Mouse (Mus musculus) adrenal gland, adult 2 months (tissue): Measurements from ENCODE around the gene Ppfia4. TPM values are rescaled to one million over a fixed set of nuclear protein-coding genes. Genes with fewer than 3 reads are reported as not detected.
A peak's percentile ranks its signal among the peaks of the same experiment; 100 is the strongest.

Experiments
- DNase-seq: peaks from one replicate; pipeline ENCODE4 v3.0.0; 2021
- long read RNA-seq: library from polyadenylated mRNA; stranded (forward); transcript quantifications from one replicate; pipeline ENCODE4 v2.0.0, GENCODE M21; 2021
- polyA plus RNA-seq: library from polyadenylated mRNA; depleted of rRNA; stranded (reverse); fragments of >200 nt; gene quantifications from 2 replicates; pipeline ENCODE4 v1.2.3, GENCODE M21; 2012; rRNA removed
- total RNA-seq, 2 experiments: library from RNA; stranded (reverse); gene quantifications; 2 replicates each; pipeline ENCODE4 v1.2.3; 2021

The Ppfia4 gene
- total RNA-seq (1 to 10 TPM in 1 of 2 experiments, under 1 TPM in 1; 0.86 to 1.5 TPM), polyA plus RNA-seq (6.8 and 8.0 TPM in 2 replicates)
- long read RNA-seq, partial matches to known transcripts: 1 of 3 reads
- long read RNA-seq, other reads (novel, unspliced or antisense): 2 of 3 reads

DNA sequence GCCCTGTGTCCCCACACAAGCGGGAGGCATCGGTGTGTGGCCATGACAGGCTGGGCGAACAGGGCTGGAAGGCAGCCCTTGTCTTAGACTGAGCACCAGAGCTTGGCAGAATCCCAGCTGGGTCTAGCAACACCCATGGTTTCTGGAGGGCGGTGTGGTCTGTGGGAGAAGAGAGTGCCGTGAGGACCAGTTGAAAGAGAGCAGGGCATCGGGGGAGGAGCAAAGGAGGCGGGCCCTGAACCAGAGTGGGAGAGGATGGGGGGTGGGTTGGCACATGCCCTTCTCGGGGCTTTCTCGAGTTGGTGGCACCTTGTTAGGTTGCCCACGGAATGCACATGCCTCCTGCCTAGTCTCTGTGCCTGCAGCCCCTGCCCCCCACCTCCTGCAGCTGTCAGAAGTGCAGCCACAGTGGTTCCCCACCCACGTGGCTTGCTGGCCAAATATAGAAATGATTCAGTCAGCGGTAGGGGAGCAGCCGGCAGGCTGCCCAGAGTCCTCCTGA is at the start of gene Ppfia4:
Gene Ppfia4, minus strand, starts transcription at position 159 of the 502 bp plus-strand sequence.
- DNase-seq: peak; percentile 19

DNA sequence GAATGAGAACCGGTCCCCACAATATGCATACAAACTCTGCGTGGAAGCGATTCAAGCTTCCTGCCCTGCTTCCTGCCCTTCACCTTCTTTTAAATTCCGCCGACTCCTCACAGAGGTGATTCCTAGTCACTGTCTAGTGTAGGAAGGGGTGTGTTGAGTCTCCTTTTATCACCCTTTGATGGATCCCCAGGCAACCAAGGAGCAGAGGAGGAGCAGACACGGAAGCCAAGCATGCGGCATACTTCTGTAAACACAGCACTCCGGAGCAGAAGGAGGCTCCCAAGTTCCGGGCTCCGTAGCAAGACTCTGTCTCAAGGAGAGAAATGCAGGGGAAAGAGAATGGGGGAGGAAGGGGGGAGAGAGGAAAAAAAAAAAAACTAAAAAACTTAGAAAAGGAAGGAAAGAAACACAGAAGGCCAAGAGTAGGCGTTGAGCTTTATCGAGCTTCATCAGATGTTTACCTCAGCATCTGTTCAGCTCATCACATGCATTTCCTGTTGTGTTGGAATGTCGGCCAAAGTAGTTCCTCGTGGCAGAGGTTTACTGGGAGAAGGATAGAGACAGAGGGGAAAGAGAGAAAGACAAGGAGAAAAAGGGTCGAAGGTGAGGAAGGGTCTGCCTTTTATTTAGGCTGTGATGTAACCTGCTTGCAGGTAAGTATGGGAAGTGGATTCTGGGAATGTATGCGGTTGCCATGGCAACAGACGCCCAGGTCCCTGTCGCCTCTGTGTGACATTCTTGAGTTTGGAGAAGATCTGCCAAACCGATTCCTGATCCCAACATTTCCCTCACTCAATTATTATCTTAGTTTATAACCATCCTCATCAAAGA is 49.3 kb upstream of the Ppfia4 start:
- DNase-seq: no peak

DNA sequence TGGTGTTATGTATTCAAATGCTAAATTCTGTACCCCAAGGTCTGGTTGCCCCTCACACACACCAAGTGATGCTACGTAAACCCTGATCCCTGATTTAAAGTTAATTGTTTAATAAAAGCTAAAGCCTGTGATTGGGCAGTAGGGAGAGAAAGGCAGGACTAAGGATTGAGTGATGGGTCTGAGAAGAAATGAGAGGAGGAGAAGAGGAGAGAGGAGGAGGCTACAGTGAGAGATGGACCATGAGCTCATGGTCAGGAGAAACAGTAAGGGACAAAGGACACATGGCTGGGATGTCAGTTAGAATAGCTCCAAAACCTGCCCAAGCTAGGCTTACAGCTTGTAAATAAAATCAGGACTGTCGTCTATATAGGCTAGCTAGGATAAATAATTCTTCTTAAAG is 48.3 kb upstream of the Ppfia4 start:
- no peak for DNase-seq

DNA sequence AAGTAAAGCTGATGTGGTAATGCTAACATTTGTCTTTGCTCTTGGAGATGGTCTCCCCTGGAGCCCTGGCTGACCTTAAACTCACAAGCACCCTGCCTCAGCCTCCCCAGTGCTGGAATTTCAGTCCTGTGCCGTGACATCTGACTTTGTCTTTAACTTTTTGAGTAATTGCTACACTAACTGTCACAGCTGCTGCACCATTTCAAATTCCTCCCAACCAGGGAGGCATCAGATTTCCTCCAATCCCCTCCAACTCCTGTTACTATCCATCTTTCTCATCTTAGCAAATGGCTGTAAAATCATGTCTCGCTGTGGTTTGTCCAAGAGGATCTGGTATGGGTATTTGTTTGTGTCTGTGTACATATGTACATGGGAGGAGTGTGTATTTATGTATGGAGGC is 41.4 kb upstream of the Ppfia4 start:
- DNase-seq: no peak

DNA sequence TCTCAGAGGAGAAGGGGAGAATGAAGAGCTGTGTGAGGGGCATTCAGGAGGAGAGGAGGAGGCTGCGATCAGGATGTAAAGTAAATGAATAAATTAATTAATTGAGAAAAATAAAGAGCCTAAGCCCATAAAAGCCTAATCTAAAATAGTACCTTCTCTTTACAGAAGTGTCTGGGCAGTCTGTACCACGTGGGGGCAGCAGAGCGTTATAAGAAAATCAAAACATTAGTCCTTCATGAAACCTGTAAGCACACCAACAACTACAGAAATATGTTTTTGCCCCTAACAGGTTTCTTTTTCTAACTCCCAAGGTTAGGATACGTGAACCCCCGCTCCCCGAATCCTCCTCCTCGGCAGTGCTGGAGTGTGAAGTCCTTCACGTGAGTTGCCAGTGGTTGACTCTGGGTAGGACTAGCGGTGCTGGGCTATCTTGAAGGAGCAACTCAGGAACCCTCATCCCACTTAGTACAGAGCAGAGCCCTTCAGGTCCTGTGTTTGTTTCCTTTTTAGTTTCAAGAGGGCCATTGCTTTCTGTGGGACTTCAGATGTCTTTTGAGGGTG is 36.1 kb upstream of the Ppfia4 start:
- peak; percentile 59 for DNase-seq

DNA sequence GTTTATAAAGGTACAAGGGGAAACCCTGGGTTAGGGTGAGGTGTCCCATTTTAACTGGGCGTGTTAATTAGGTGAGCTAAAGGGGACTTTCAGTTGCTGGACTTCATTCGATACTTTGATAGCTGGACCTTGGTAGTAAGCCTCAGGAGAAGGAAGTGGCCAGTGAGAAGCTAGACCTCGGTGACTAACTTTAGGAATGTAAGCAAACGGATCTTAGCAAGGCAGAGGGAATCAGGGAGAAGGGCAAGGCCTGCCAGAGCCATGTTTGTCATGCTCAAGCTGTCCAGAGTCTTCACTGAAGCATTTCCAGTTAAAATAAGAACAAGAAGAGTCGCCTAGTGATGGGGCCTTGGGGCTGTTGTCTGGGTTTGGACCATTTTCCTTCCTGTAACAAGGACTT is 32.8 kb upstream of the Ppfia4 start:
- DNase-seq: no peak

DNA sequence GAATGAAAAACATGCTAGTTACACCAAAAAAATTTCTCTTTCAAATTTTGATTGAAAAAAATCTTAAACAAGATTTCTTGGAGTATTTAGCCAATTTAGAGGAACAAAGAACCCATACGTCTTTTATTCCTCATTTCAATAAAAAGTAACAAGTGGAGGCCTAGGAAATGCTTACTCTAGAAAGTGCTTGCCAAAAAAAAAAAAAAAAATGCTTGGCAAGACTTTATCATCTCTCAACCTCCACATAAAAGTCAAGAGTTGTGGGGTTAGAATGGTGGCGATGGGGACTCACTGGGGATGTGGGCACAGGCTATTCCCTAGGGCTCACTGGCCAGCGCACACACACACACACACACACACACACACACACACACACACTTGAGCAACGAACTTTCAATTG is 30.5 kb upstream of the Ppfia4 start:
- no peak for DNase-seq

DNA sequence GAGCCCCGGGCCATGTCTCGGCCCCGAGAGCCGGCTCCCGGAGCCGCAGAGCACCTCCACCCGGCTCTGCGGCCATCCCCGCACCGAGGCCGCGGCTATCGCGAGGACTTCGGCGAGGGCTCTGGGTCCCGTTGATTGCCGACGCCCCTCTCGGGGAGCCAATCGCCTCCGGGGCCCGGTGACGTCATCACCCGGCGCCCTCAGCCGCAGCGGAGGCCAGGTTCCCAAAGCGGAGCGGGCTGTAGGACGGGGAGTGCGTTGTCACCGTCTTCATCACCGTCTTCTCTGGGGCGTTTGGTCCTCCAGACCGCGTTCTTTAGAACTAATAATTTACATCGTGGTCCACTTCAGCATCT is 29.1 kb upstream of the Ppfia4 start, which contains the start of gene Tmem183a:
Gene Tmem183a, minus strand, starts transcription at position 123 of the 356 bp plus-strand sequence.
- DNase-seq: peak; percentile 98

DNA sequence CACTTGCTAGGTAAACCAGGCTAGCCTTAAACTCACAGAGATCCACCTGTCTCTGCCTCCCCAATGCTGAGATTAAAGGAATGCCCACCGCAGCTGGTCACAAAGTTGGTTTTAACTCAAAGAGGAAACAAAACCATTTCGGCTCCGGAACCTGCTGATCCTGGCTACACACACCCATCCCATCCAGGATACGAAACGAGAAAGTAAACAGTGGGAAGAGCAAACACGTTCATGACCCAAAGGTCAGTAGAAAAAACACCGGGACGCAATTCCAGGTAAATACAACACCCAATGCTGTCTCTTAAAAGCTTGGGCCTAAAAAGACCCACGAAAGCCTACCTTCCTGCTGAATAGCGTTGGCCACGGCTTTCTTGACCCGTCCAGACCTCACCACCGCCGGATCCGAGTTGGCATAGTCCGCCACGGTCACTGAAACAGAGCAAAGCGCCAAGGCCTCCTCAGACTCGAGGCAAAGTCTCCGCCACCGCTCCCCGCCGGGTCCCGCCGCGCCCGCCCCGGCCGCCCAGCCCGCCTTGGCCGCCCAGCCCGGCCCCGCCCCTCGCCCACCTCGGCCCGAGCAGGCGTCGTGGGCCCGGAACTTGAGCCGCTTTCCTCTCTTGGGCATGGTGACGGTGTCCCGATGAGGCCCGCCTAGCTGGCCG is 28.6 kb upstream of the Ppfia4 start:
- no peak for DNase-seq

DNA sequence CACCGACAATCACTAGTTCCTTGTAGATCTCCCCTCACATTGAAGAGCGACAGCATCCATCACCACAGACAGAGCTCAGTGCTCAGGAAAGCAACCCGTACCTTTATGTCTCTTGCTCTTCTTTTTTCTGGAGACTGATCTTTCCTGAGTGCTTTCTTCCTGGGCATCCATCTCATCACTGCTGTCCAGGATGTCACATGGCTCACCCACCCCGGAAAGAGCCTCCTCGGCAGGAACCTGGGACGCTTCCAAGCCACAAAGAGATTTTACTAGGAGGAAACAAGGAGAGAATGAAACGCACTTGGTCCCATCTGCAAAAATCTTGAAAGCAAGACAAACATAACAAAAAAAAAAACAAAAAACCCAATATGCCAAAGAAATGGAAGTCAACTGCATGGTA is 27.9 kb upstream of the Ppfia4 start:
- no peak for DNase-seq

DNA sequence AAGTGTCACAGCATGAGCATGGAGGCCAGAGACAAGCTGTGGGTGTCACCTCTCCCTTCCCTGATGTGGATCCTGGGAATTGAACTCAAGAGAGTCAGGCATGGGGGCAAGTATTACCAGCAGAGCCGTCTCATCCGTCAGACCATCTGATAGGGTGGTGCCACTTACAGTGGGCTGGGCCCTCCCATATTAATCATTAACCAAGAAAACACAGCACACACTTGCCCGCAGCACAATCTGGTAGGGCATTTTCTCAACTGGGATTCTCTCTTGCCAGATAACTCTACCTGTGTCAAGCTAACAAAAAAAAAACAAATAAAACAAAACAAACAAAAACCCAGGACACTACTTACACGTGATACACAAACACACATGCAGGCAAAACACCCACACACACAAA is 24.7 kb upstream of the Ppfia4 start:
- no peak for DNase-seq

DNA sequence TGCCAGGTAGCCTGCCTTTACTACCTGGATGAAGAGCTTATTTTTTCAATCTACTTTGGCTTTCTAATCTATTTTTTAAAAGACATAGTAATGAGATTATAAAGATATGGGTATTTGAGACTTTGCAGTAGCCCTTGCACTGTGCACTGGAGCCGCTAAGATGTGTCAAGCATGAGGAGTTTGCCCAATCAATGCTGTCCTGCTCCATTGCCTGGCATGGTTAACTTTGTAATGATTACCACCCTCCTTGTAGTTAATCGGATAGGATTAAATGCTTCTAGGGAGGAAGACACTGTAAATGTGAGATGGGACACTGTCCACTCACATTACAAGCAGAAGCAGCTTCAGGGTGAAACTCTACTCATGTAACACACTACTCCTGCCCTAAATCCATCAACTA is 20.6 kb upstream of the Ppfia4 start:
- DNase-seq: no peak

DNA sequence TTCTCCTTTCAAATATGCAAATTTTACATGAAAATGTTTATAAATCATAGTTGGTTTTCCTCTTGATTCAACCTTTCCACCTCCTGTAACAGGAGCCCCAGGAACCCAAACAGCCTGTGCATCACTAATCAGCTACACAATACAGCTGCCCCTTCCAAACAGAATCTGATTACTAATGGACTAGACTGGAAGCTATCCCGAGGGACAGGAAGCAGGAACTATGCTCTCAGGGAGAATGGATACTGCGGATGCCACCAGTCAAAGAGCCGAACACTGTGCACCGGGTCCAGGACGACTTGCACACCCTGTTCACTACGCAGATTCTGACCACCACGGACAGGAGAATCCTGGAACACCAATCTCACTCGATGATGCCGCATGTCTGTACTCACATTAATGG is 15.1 kb upstream of the Ppfia4 start:
- no peak for DNase-seq

DNA sequence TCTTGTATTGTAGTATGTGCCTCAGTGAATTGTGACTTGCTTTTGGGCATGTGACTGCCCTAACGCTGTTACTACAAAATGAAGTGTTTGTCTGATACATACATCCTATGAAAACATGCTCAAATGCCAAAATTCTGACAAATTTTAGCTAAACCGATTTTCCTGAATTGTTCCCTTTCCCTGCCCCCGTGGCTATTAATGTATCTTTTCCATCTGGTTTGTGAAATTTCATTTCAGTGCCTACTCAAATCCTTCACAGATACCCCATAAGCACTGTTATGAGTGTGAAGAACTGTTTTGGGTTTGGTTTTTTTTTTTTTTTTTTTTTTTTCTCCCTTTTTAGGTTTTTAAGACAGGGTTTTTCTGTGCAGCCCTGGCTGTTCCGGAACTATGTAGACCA is 12.3 kb upstream of the Ppfia4 start:
- no peak for DNase-seq

DNA sequence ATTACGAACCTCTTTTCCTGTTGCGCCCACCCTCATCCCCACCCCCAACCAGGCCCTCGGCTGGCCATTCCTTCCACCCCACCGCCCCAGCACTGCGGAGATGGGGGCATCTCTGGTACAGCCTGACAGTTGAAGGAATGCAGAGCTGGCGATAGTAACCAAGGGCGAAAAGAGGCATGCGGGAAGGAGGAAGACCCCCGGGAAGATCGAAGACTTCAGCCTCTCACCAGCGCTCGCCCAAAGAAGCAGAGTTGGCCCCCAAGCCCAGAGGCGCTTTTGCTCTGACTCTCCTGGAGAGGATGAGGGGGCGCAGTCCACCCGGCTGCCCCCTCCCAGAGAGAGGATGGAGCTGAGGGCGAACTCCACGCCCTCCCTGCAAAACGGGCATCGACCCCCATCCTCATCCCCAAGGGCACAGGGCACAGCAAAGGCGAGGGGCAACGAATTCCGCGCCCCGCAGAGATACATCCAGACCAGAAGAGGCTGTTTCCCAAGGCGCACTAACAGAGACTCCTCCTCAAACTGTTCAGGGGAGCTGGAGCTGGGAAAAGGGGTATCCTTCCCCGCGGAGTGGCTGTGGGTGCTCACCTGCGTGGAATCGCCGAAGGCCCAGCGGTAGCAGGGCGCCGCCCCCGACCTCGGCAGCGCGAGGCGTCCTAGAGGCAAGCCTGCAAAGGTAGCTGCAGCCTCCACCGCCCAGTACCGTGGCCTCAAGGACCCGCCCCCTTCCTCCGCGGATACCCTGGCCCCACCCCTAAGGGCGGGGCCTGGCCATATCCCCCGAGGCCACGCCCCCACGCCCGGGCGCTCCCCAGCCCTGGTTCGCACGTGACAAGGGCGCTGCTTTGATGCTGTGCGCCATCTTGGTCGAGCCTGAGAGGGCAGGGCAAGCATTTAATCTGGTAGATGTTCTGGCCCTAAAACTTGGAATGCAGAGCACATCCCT is 11.6 kb upstream of the Ppfia4 start:
- DNase-seq: peak; percentile 82

DNA sequence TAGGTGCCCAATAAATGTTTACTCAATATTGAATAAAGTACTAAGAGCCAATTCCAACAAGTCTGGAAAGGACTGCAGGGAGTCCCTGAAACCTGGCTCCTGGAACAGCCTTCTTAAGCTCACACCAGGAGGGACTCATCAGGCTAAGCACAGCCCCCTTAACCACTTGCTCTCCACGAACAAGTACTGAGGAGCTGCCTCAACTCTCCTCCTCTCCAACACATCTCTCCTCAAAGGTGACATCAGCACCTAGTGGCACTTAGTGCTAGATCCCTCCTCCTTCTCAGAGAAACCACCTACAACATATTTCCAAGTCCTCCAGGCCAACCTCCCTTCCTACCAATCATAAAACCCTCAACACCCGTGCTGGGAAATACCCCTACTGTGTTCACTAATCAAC is 10.8 kb upstream of the Ppfia4 start:
- DNase-seq: no peak

DNA sequence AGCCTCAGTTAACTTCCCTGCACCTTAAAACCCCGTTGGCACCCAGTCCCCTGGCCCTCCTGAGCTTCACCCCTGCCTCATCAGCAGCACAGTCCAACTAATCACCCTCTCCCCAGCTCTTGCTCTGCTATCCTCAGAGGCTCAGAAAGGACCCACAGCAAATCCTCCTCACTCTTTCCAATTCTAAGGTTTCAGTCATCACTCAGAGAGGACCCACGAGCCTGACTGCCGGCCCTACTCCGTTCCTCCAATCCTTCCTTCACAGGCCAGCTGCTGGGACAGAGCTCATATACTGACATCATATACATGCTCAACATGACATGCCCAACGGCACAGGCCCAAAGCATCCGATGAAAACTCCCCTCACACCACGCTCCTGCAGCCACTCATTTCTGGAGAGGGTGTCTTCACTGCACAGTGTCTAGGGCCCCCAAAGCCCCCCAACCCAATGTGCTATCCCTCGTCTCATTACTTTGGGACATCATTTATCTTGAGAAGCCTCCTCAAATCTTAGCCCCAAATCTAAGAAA is 10.1 kb upstream of the Ppfia4 start:
- no peak for DNase-seq

DNA sequence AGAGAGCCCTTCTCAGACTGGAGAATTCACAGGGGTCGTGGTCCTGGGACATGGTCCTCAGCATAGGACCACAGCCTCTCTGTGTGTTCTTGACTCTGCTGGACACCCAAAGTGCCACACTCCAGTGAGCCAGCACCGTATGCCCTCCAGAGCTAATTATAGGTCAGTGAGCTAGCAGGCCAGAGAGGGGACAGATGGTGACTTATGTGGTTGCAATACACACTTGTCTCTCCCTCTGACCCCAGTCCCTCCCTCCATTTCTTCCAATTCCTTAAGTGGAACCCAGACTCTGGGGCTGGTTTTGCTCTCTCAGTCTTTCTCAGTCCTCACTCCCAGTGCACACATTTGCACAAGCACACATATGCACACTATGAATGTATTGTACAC is 9.5 kb upstream of the Ppfia4 start:
- no peak for DNase-seq

DNA sequence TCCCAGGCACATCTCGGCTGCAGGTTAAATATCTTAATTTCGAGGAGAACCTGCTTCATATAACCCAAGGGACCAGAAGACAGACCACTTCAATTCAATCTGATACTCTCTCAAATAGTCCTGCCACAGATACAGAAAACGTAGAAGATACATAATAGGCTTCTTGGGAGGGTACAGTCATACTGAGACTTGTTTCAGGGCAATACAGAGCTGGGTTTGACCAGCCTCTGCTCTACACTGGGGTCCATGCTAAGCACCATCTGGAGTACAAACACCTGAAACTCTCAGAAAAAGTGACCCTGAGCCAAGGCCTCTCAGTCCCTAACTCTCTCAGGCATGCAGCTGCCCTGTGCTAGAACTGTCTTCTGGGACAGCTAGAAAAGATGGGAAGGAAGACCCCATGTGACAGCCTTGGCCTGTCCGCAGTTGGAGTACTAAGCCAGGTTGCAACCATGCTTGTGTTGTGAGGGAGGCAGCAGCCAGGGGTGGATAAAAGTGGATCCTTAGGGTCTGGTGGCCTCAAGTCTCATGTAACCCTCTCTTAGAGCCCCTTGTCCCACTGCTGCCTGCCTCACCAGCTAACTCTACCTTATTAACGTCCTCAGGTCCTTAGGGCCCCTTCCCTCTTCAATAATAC is 9.0 kb upstream of the Ppfia4 start:
- DNase-seq: no peak

DNA sequence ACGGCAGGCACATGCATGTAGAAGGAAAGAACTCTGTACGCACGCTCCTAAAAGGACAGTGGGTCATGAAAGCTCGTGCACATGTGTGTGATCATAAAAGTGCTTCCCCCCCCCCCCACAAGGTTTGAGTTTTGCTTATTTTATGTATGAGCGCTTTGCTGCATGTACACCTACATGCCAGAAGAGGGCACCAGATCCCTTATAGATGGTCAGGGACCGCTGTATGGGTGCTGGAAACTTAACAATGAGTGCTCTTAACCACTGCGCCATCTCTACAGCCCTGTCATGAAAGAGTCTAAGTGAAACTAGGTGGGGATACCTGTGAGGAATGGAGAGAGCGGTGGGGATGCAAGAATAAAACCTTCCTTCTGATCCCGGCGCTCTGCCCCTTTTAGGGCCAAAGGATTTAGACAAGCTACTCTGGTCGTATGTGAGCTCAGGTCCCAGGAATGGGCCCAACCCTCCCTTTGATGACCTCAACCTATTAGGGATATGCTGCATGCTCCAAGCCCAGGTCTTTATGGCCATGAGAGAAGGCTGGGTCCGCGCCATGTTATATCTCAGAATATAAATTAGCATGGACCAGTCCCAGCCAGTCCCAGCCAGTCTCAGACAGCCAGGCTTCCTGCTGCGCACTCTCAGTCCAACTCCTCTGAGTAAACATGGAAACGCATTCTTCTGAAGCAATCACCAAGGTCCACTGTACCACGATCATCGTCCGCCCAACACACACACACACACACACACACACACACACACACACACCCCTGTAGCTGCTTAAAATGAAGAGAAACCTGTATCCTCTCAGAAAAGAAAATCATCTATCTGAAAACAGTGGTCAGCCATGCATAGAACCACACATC is 7.3 kb upstream of the Ppfia4 start:
- no peak for DNase-seq
